Mouse (Mus musculus) gastrocnemius, adult 18-20 months (tissue): ENCODE measurements around the gene Tm6sf2. TPM values are rescaled to one million over a fixed set of nuclear protein-coding genes. Genes with fewer than 3 reads are reported as not detected.
"Not testable (repeated sequence)": the region's sequence is repeated elsewhere in the genome, so short reads cannot be mapped to it uniquely, and the experiment has no call there.

Experiments
- DNase-seq: peaks from one replicate; pipeline ENCODE4 v3.0.0; 2021; ENCODE audit warnings: low spot score
- long read RNA-seq, 2 experiments: library from polyadenylated mRNA; stranded (forward); transcript quantifications; one replicate each; pipeline ENCODE4 v2.0.0; 2021
- total RNA-seq, 2 experiments: library from RNA; stranded (reverse); gene quantifications; 2 replicates each; pipeline ENCODE4 v1.2.3; 2021

Gene Tm6sf2
- total RNA-seq, result under 1 TPM; 0.62 to 0.64 TPM
- long read RNA-seq, experiment 1, result 0 reads
- long read RNA-seq, experiment 2, result 0 reads

DNA sequence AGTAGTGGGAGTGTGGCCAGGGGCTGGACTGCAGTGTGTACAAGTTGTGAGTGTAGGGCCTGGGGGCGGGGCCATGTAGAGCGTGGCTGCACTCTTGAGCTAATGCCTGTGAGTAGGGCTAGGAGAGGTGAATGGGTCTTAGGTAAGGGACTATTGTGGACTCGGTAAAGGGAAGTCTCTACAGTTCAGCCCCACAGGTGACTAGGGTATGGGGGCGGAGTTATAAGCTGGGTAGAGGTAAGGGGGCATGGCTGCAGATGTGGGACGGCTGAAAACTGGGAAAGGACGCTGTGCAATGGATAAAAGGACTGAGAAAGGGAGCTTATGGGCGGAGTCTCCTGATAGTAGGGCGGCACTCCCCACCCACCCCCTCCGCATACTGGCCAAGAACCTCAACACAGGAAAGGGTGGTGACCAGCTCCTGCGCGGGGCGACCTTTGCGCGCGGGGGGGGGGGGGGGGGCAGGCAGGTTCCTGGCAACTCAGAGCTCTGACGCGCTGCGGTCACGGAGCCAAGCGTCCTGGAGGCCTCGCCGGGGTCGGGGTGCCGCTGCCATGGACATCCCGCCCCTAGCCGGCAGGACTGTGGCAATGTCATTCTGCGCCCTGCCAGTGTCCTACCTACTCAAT, at the start of gene Tm6sf2:
Tm6sf2 (plus strand) TSS at position 484 of the 629 bp plus-strand sequence.
- no peak for DNase-seq

DNA sequence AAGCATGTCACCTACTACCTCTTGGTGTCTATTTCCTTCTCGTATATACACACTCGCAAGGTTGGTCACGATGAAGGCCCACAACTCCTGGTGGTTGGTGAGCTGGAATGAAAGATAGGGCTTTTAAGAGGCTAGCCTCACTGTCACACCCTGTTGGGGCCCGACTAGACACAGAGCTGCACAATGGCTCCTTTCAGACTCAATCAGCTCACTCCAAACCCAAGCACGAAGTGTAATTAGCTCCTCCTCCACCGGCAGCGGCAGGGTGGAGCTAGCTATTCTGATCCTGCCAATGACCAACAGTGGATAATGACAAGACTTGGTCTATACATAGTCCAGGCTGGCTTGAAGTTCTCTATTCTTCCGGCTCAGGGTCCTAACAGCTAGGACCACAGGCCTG, 49.1 kb upstream of the Tm6sf2 start:
- DNase-seq, result no peak

DNA sequence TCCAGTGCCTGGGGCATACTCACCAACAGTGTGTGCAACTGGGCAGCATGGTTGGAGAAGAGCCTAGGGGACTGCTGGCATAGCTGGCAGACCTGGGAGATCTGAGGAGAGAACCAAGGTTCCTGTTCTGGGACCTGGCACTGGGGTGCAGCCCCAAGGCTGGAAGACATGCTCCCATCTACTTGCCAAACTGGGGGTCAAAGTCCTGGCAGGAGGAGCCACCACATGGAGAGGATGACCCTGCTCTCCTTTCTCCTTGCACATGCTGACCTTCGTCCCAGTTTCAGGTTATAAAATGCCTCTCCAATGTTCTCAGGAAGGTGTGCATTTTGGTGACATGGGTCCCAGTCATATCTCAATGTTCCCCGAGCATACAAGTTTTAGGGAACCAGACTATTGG, 46.6 kb upstream of the Tm6sf2 start:
- no peak for DNase-seq

DNA sequence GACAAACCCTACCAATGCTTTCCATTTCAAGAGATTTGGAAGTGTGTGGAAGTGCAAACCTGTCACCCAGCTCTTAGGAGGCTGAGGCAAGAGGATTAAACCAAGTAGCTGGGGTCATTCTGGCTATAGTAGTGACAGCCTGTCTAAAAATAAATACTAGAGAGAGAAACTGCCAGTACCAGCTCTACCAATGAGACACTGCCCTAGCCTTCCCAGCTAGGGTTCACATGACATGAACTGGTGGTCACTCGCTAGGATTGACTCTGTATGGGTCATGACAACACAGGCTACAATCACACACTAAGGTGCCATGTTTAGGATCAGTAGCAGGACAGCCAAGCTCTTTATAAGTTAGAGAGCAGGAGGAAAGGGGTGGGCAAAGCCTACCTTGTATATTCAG, 42.5 kb upstream of the Tm6sf2 start:
- DNase-seq, result peak; percentile 38

DNA sequence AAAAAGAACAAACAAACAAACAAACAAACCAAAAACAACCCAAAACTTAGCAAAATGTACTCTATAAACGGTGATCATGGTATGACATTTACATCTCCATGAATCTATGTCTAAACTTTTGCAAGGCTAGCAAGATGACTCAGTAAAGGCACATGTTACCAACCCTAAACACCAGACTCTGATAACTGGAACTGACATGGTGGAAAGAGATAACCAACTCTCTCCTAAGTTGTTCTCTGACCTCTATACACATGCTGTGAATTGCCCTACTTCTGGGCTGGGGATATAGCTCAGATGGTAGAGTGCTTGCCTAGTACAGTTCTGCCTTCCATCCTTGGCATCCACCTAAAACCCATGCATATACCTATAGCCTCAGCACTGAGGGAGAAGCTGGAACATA, 34.7 kb upstream of the Tm6sf2 start:
- no peak for DNase-seq

DNA sequence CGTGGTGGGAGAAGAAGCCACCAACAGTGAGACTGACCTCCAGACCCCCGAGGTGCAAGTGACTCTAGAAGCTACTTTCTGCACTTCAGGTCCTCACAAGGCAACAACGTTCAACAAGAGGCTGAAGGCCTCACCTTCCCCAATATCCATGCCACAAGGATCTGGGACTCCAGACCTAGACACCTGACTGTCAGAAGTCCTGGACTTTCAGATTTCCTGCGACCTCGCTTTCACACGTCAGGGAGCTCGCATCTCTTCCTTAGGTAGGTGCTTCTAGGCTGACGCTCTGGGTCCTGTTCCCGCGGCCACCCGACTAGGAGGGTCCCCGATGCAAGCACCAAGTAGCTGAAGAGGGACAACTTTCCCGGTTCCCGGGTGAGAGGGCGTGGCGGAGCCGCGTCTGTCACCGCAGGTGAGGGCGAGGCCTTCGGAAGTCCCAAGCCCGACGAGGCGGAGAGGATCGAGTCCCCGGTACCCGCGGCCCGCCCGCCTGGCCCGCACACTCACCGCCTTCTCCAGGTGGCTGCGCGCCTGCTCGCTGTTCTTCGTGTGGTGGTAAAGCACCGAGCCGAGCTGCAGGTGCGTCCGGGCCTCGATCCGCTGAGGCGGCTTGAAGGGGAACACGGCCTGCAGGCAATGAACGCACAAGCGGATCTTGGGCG, 30.7 kb upstream of the Tm6sf2 start:
- DNase-seq, result peak; percentile 14

DNA sequence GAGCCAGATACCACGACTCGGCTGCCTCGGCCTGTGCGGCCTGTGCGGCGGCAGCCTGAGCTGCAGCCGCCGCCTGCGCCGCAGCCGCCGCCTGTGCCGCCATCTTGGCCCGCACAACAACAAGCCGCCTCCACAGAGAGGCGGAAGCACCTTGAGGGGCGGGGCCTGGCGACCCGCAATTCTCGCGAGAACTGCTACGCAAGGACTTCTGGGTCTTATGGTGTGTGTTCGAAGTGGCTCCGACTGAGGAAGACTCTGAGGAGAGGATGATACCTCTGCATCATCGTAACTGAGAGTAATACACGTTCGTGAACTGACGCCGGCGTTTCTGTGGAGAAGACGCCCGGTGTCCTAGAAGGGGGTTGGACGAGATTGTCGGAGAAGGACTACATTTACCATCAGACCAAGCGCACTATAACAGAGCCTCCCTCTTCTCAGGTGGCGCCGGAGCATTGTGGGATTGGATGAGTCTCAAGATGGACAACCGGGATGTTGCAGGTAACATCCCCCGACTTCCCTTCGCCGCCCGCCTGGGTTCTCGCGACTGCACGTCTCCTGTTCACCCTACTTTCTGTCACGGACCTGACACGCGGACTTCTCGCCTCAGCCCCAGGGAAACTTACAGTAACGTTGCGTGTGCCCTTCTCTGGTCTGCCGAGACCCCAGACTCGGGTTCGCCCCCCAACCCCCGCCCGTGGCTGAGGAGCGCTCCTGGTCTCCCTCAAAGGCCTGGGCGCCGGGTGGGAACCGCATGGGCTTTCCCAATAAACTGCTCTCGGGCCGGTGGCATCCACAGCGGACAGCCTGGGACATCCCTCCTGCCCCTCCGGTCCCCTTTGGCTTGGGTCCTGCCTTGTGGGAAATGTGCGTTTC, 29.9 kb upstream of the Tm6sf2 start, which contains the start of the genes Mau2 and Sugp1:
Mau2 (minus strand) TSS at position 152 of the 873 bp plus-strand sequence.
Sugp1 (plus strand) TSS at position 231 of the 873 bp plus-strand sequence.
- peak; percentile 97 for DNase-seq

DNA sequence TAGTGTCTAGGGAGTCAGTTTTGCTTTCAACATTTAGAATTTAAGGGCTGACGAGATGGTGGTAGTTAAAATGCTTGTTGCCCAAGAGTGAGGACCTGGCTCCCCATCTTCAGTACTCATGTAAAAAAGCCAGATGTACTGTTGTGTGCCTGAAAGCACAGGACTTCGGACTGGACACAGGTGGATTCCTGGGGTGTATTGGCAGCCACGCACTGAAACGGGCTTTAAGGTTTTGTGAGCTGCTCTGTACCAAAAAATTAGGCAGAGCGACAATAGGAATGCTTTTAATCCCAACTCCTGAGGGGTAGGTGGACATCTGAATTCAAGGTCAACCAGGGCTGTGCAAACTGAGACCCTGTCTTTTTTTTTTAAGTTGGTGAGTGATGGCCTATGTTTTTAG, 28.7 kb upstream of the Tm6sf2 start:
- DNase-seq, result no peak

DNA sequence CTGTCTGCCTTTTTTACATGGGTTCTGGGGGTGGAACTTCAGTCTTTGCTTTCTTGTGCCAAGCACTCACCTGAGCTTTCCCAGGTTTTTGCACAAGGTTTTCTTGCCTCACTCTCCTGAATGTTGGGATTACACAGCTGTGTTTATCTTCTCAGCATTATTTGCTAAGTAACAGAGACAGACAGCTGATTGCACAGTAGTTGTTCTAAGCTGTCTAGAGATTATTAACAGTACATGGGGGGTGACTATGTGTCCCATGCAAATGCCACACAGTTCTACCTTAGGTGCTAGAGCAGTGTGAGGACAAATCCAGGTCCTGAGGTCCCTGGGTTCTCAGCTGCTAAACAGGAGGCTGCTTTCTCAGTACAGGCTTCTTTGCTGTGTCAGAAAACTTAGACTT, 23.1 kb upstream of the Tm6sf2 start:
- no peak for DNase-seq

DNA sequence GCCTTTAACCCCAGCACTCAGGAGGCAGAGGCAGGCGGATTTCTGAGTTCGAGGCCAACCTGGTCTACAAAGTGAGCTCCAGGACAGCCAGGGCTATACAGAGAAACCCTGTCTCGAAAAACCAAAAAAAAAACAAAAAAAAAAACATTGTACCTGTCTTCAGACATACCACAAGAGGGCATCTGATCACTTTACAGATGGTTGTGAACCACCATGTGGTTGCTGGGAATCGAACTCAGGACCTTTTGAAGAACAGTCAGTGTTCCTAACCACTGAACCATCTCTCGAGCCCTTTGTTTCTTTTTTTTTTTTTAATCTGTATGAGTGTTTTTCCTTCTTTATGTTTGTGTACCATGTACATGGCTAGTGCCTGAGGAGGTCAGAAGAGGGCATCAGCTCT, 22.3 kb upstream of the Tm6sf2 start:
- DNase-seq, result not testable (repeated sequence)

DNA sequence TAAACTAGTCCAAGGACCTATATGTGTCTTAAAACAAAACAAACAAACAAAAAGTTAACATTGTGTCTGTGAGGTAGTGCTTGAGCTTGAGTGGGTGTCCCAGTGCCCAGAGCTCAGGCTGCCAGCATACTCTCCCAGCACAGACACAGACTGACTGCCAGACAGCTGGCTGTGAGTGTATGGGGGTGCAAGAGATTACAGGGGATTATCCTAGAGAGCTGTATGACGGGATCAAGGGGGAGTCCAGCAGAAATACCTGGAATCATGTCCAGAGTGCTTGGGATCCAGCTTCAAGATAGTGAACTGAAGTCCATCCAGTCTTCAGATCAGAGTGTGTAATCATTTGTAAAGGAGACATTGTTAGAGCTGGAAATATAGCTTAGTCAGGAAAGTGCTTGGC, 15.0 kb upstream of the Tm6sf2 start:
- DNase-seq, result no peak

DNA sequence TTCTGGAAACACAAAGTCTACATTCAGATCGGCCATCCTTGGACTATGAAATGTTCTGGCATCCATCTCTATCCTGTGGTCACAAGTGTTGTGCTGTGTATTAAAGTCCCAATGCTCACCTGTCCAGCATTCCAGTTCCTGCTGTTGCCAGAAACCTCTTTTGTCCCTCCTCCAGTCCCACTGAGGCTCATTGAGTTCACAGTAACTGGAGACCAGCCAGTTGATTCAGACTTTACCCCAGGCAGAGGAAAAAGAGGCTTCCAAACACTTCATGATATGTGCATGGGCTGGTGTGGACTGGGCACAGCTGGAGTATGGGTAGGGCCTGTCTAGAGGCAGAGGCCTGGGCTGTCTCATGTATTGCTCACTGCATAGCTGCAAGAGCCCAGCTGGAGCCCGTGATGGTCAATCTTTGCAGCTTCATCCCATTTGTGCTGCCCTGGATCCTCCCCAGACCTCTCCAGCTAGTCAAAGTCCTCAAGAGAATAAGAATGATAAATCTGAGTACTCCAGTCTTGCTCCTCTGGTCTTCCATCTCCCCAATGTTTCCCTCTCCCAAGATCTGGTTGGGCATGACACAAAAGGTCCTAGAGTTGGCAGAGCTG, 786 bp upstream of the Tm6sf2 start:
- no peak for DNase-seq

DNA sequence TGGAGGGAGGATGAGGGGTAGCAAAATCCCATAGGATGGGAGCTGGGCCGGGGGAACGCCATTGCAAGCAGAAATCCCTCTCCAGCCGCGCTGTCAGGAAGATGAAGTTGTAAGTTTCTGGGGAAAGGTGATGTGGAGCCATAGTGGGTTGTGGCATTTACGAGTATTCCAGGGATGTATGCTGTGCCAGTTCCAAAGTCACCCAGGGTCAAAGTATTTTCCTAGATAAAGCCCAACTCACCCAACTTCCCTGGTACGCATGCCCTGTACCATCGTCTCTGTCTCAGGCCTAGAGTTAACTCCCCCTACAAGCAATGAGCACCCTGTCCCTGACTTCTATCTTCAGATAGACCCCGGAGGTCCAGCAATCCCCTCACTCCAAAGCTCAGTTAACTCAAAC, 396 bp downstream of the Tm6sf2 start:
- no peak for DNase-seq

DNA sequence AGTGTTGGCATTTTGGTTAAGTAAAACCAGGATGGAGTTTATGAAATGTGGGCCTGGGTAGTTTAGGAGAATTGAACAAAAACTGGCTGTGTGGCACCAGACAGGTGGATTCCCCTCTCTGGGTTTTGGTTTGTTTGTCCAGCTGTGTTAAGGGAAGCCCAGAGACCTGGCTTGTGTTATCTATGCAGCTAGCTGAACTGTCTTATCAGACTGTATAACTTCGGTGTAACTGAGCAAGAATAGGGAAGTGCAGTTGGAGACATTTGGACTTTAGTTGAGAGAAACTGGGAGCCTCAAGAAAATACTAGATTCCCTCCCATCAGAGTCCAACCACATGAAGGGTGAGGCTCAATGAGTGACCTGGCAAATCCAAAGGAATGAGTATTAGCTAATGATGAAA, 958 bp downstream of the Tm6sf2 start:
- no peak for DNase-seq

DNA sequence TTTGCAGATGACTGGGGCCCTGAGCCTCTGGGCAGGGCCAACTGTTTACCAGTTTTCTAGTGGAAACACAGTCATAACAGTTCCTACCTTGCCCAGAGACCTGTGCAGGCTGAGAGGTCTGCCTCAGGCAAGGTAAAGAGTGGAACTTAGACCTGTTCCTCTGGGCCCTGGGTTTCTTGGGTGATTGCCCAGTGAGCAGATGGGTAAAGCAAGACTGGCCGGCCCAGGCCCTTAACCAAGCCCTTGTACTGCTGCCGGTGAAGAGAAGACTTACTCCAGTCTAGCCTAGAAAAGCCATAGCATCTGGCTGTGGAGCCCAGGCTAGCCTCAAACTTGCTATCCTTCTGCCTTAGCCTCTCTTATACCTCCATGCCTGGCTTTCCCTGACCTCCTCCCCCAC, 9.3 kb downstream of the Tm6sf2 start:
- no peak for DNase-seq

DNA sequence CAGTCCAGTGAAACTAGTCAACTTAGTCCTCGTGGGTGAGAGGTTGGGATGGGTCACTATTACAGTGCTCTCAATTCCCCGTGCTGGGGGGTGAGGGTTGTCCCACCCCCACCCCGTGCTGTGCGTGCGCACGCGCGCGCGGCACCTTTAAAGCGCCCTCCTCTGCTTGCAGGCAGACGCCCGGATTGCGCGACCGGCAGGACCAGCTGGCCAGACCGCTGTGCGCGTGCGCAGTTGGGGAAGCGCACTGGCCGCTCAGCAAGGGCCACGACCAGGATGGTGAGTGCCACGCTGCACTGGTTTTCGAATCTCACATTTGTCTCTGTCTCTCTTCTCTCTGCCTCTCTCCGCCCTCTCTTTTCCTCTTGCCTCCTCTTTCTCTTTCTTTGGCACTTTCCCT, 10.6 kb downstream of the Tm6sf2 start, which contains the start of gene Hapln4:
Hapln4 (plus strand) TSS at position 173 of the 400 bp plus-strand sequence.
- no peak for DNase-seq

DNA sequence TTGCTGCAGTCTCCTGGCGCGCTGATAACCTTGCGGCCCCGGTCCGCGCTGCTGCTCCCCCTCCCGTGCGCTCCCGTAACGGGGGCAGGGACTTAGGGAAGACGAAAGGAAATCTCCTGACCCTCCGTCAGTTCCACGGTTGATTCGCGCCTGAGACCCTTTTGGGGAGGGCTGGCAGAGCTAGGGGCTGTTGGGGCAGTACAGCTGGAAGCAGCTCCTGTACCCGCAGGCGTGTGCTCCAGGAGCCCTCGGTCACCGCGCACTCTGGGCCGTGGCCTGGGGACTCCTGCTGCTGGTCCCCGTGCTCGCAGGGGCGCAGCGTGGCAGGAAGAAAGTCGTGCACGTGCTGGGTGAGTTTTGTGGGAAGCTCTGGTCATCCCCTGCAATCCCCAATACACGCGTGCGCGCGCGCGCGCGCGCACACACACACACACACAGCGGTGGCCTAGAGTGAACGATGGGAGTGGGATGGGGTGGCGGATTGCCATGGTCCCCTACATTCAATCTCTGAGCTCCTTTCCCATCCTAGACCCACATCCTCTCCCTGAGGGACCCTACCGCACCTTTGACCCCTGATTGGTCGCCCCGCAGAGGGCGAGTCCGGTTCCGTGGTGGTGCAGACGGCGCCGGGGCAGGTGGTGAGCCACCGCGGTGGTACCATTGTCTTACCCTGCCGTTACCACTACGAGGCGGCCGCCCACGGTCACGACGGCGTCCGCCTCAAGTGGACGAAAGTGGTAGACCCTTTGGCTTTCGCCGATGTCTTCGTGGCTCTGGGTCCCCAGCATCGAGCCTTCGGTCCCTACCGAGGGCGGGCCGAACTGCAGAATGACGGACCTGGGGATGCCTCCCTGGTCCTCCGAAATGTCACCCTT, 11.7 kb downstream of the Tm6sf2 start:
- no peak for DNase-seq

DNA sequence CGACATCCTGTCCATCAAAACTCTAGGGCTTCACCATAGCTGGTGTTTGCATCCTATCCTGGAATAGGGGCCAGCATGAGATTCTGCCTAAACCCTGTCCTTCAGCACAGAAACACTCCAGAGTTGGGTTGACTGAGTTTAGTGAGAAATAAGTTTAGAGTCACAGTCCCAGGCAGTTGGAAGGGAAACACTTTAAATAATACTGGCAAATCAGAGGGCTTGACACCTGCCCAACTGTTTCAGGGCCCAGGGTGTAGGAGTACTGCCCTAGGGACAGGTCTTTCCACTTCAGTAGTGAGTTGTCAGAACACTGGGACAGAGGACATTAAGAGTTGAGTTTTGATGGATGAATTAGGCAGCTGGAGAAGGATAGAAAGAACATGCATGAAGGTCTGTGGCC, 13.4 kb downstream of the Tm6sf2 start:
- no peak for DNase-seq

DNA sequence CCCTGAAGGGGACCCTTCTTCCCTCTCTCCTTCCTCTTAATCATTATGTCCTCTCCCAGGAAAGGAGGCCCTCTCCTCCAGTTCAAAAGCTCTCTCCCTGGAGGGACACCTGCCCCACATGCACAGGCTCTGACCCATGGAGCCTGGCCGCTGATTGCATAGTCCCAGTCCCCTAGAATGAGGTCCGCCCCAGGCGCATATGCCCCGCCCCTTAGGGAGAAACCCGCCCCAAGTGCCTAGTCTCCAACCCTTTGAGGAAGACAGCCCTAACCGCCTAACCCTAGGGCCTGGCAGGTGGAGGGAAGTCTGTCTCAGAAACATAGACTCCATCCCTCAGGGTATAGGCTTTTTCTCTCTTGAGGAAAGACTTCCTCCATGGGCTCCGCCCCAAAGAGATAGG, 14.5 kb downstream of the Tm6sf2 start:
- no peak for DNase-seq

DNA sequence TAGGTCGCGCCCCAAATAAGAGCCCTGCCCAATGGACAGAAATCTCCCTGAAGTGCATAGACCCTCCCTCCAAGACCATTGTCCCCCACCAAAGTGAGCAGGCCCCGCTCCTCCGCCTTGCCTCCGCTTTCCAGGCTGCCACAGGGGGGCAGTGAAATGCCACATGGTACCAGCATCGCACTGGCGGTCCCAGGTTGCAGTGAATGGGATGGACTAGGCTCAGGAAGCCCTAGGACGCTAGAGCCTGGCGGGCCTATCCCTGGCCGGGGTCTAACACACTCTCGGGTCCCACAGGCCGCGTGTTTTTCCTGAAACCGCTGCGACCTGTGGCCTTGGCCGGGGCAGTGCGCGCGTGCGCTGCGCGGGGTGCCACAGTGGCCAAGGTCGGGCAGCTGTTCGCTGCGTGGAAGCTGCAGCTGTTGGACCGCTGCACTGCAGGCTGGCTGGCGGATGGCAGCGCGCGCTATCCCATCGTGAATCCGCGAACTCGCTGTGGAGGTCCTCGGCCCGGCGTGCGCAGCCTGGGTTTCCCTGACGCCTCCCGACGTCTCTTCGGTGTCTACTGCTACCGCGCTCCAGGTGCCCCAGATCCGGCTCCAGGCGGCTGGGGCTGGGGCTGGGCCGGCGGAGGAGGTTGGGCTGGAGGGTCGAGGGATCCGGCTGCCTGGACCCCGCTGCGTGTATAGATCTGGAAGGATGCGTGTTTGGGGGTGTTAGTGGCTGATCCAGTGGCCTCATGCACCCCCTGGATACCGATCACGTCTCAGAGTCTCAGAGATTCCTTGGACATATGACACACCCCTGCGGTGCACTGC, 15.3 kb downstream of the Tm6sf2 start:
- DNase-seq, result peak; percentile 26
